Mouse (Mus musculus) spleen, postnatal 14 days (tissue): ENCODE measurements around the gene Sf3a2.

Source experiments
- DNase-seq, 2 experiments: peaks; one replicate each; pipeline ENCODE4 v3.0.0; 2021 to 2022; ENCODE audit warnings: low spot score in 2 of 2

Gene Sf3a2

GRCm38 (mm10) chr10:80798150-80799006 lies at the start of gene Sf3a2, which contains the start of gene Plekhj1:
TSS of gene Sf3a2 (plus strand) at chr10:80798198.
TSS of gene Plekhj1 (minus strand) at chr10:80798626.
- peak; percentile 91 to 94 for DNase-seq

- DNase-seq = peak in 1 of 2 experiments; percentile 30
These were observed 49.4 kb upstream of the Sf3a2 start for GRCm38 (mm10) chr10:80748609-80749008.

- DNase-seq = no peak
These were observed 46.7 kb upstream of the Sf3a2 start for GRCm38 (mm10) chr10:80751188-80751832.

- DNase-seq = peak; percentile 27 to 55
These were observed 45.8 kb upstream of the Sf3a2 start for GRCm38 (mm10) chr10:80752079-80752625.

- DNase-seq = peak; percentile 99
These were observed 43.3 kb upstream of the Sf3a2 start, which contains the start of gene Dot1l for GRCm38 (mm10) chr10:80754594-80755290. TSS of gene Dot1l (plus strand) at chr10:80755206.

- DNase-seq = no peak
These were observed 42.5 kb upstream of the Sf3a2 start for GRCm38 (mm10) chr10:80755291-80756015.

- no peak for DNase-seq
These were observed 41.9 kb upstream of the Sf3a2 start for GRCm38 (mm10) chr10:80756099-80756498.

- no peak for DNase-seq
These were observed 41.5 kb upstream of the Sf3a2 start for GRCm38 (mm10) chr10:80756509-80756908.

GRCm38 (mm10) chr10:80756967-80757366 lies 41.0 kb upstream of the Sf3a2 start:
- no peak for DNase-seq

GRCm38 (mm10) chr10:80757717-80758116 lies 40.3 kb upstream of the Sf3a2 start:
- DNase-seq = peak; percentile 49 to 66

- DNase-seq = no peak
These were observed 39.3 kb upstream of the Sf3a2 start for GRCm38 (mm10) chr10:80758651-80759050.

GRCm38 (mm10) chr10:80760596-80761524 lies 37.1 kb upstream of the Sf3a2 start:
- no peak for DNase-seq

- no peak for DNase-seq
These were observed 36.2 kb upstream of the Sf3a2 start for GRCm38 (mm10) chr10:80761821-80762220.

GRCm38 (mm10) chr10:80763502-80763901 lies 34.5 kb upstream of the Sf3a2 start:
- DNase-seq = no peak

GRCm38 (mm10) chr10:80765746-80766145 lies 32.3 kb upstream of the Sf3a2 start:
- DNase-seq = no peak

- no peak for DNase-seq
These were observed 31.7 kb upstream of the Sf3a2 start for GRCm38 (mm10) chr10:80766161-80766815.

GRCm38 (mm10) chr10:80768365-80768764 lies 29.6 kb upstream of the Sf3a2 start:
- DNase-seq = no peak

- no peak for DNase-seq
These were observed 24.2 kb upstream of the Sf3a2 start for GRCm38 (mm10) chr10:80773816-80774215.

- DNase-seq = peak; percentile 37 to 68
These were observed 23.4 kb upstream of the Sf3a2 start for GRCm38 (mm10) chr10:80774549-80774948.

- no peak for DNase-seq
These were observed 23.0 kb upstream of the Sf3a2 start for GRCm38 (mm10) chr10:80774981-80775380.
